Mouse (Mus musculus): ENCODE data around the gene Grhl3. TPM values are rescaled to one million over a fixed set of nuclear protein-coding genes. Genes with fewer than 3 reads are reported as not detected.
A peak's percentile ranks its signal among the peaks of the same experiment; 100 is the strongest.

Grhl3 gene
- total RNA-seq, 4 experiments from 2014 or later = 0.15 to 0.16 TPM; not detected in 2

DNA sequence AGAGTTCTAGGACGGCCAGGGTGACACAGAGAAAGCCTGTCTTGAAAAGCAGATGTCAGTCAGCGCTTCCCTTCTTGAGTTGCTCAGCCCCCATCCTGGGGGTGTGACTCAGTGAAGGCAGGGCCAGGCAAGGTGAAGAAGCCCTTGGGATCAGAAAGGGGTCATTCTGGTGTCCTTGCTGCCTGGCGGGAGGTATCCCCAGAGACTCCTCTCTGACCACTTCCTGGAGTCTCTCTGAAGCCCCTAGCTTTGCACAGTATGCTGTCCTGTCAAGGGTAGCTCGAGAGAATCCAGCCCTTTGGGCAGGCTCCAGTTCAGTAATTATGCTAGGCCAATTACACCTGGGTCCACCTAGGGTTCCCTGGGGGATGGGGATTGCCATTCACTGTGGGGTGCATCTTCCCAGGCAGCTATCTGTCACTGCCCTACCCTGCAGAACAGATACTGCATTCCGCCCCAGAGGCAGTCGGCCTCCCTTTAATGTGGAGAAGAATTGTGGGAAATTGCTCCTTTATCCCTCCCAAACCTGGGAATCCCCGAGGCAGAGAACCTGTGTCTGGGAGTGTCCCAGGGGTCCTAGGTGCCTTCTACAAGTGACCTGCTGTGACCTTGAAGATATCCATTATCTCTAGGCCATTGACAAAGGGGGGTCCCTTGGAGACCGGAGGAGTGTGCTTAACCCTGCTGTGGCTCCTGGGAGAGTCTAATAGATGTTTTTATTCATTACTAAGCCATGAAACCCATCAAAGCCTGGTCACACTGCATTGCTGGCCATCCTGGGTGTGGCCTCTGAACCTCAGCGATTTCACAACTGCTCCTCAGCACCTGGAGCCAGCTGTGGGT, 41.4 kb downstream of the Grhl3 start:
- no peak for DNase-seq (ENCODE audit: low spot score in 2 of 2)

DNA sequence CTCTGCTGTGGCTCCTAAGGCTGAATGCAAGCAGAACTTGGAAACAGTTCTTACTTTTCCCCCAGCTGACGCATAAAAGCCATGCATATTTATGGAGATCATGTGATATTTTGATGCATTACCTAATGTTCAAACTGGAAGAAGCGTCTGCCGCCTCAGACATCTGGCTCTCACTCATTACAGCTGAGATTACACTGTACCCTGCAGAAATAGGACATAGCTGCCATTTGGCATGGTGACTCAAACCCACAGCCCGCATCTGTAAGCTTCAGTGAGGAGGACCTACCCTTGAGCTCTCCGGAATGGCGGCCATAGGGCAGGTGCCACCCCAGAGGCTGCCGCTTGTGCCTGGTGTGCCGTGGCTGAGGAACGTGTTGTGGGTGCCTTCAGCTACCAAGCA, 42.2 kb downstream of the Grhl3 start:
- DNase-seq (ENCODE audit: low spot score in 2 of 2) = no peak

- no peak for DNase-seq (ENCODE audit: low spot score in 2 of 2)
These were observed 43.2 kb downstream of the Grhl3 start for GRCm38 (mm10) chr4:135530270-135530669.

- no peak for DNase-seq (ENCODE audit: low spot score in 2 of 2)
These were observed 47.3 kb downstream of the Grhl3 start for GRCm38 (mm10) chr4:135526039-135526710.

DNA sequence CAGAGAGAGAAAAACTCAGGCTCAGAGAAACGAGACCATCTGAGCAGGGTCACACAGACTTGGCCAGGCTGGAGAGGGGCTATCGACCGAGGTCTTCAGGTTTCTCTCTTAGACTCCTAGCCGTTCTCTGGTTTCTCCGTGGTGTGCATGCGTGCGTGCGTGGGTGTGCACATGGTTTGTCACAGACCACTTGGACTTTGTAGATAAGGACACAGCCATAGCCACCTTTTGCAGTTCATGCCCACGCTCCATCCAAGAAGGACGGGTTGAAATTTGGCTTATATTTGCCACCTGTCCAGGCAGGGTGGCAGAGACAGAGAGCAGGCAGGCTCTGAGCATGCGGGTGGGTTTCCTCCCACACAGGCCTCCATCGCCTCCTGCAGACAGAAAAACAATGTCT, 48.4 kb downstream of the Grhl3 start:
- DNase-seq (ENCODE audit: low spot score in 2 of 2) = no peak

GRCm38 (mm10) chr4:135523939-135524338, 49.5 kb downstream of the Grhl3 start:
- DNase-seq (ENCODE audit: low spot score in 2 of 2) = no peak

GRCm38 (mm10) chr4:135520421-135520820, 53.0 kb downstream of the Grhl3 start:
- DNase-seq (ENCODE audit: low spot score in 2 of 2) = no peak

GRCm38 (mm10) chr4:135518135-135518534, 55.3 kb downstream of the Grhl3 start:
- DNase-seq (ENCODE audit: low spot score in 2 of 2) = no peak

- peak in 1 of 2 experiments; percentile 38 for DNase-seq (ENCODE audit: low spot score in 2 of 2)
These were observed 56.8 kb downstream of the Grhl3 start for GRCm38 (mm10) chr4:135516351-135517316.

DNA sequence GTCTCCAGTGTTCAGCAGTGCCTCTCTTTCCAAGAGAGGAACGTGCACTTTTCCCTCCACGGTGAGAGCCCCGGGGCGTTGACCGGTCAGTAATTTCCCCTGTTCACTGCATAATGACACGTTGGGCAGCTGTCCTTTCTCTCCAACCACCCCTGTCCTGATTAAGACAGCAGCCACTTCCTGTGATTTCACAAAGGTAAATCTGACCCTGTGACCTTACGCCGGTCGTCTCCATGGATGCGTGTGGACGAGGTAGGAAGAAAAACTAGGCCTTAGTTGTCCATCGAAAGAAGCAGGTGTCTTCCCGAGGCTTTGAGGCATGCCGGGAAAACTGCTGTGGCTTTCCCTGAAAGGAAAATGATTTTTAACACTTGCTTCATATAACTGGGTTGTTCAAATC, 58.5 kb downstream of the Grhl3 start:
- no peak for DNase-seq (ENCODE audit: low spot score in 2 of 2)

DNA sequence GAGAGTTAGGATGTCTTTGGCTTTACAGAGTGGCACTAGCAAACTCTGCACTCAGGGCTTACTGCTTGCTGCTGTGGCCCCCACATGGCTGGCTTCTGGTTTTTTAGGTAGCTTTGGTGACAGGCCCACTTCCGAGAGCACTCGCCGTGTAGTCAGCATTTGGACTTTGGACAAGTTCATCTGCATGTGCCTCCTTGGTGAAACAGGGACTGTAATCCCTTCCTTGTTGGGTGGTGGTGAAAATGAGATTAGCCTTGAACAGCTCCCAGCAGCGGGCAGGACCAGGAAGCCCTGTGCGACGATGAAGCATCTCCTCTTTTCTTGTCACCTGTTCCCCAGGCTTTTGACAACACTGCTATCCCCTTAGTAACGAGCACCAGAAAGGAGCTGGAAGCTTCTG, 59.6 kb downstream of the Grhl3 start:
- DNase-seq (ENCODE audit: low spot score in 2 of 2) = no peak

- DNase-seq (ENCODE audit: low spot score in 2 of 2) = no peak
These were observed 63.9 kb downstream of the Grhl3 start for GRCm38 (mm10) chr4:135509515-135509914.

DNA sequence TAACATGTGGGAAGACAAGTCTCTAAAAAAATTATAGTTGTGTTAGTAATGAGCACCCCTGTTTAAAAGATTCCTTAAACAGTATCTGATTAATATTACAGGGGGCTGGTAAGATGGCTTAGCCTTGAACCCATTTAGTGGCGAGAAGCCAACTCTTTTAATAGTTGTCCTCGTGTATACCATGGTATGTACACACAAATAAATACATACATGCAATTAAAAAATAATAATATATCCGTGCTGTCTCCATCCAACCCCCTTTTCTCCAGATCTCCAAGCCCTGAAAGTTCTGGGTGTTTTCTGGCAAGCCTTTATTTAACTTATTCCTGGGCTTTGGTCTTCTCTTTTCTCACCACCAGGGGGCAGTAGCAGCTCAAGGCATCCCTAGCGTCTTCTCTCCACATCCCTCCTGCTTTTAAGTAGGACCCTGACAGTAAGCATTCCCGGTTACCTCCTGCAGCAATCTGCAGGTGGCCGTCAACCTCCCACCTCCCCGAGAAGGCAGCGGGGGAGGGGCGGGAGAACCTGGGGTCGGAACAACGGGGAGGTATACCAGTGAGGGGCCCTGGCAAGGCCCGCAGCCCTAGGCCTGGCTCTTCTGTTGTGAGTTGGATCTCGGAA, 64.9 kb downstream of the Grhl3 start:
- peak; percentile 17 to 28 for DNase-seq (ENCODE audit: low spot score in 2 of 2)

GRCm38 (mm10) chr4:135507547-135508350, 65.7 kb downstream of the Grhl3 start:
- DNase-seq (ENCODE audit: low spot score in 2 of 2) = no peak

DNA sequence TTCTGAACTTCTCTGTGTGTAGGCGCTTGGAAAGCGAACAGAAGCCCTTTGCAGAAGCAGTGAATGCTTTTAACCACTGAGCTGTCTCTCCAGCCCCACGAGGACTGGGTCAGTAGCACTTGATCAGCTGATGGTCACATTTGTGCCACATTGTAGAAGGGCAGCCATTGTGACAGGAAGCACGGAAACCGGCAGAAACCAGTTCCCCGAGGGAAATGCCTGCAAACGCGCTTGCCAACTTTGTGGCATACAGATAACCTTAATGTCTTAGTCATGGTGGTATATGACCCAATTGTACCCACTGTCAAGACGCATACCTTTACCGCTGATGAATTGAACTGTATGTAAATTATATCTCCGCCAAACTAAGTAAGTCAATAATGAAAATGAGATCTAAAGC, 67.6 kb downstream of the Grhl3 start:
- no peak for DNase-seq (ENCODE audit: low spot score in 2 of 2)

DNA sequence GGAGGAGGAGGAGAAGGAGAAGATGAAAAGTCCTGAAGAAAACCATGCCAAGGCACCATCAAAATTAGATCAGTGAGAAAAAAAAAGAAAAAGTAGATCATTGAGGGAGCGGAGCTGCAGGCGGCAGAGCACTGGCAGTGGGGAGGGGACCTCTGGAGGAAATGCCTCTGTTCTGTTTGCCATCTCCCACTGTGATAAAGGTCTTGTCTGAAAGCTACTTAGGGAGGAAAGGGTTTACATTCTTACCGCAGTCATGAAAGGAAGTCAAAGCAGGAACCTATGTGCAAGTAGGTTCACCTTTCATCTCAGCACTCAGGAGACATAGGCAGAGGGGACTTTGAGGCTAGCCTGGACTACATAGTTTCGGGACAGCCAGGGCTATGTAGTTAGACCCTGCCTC, 71.8 kb downstream of the Grhl3 start:
- DNase-seq (ENCODE audit: low spot score in 2 of 2) = no peak

- no peak for DNase-seq (ENCODE audit: low spot score in 2 of 2)
These were observed 73.6 kb downstream of the Grhl3 start for GRCm38 (mm10) chr4:135499831-135500230.

DNA sequence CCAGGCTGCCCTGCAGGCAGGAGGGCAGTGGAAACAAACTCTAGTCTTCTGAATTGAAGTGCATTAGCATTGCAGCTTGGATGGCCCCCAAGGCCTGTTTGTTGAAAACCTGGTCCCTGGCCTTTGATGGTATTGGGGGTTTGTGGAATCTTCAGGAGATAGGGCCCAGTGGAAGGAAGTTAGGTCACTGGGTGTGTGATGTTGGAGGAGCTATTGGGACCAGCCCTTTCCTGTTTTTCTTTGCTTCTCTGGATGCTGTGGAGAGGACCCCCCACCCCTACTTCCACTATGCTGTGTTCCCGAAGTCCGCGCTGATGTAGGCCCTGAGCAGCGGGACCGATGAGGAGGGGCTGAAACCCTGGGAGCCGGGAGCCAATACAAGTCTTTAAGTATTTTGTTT, 75.3 kb downstream of the Grhl3 start:
- DNase-seq (ENCODE audit: low spot score in 2 of 2) = no peak

- DNase-seq (ENCODE audit: low spot score in 2 of 2) = peak; percentile 24 to 29
These were observed 77.6 kb downstream of the Grhl3 start for GRCm38 (mm10) chr4:135495810-135496209.

DNA sequence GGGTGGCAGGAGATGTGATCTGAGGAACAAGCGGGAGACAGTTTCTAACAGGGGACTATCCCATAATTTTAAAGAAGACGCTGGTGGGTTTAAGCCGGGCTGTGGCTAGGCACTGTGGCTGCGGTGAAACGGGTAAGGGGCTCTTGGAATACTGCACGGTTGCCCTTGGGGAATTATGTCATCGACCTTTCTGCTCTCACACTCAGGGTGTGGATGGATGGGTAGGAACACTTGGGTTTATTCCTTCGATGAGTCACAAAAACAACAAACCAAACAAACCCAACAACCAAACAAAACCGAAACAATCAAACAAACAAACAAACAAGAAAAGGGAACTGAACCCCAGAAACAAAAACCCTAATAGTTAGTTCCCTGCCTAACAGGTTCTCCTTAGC, 78.0 kb downstream of the Grhl3 start:
- no peak for DNase-seq (ENCODE audit: low spot score in 2 of 2)

Data from gastrocnemius, adult 8-10 months (tissue).